Mouse (Mus musculus): ENCODE measurements around the gene Abracl. TPM values are rescaled to one million over a fixed set of nuclear protein-coding genes. Genes with fewer than 3 reads are reported as not detected.

Abracl gene
- polyA plus RNA-seq, 1 experiment from 2014 or later: 102 TPM

- 85% methylated on average over 1 of the region's 1 CpGs for WGBS
- Histone ChIP-seq H3K9me3 (ENCODE audit: low read length) (no peaks in the 10 kb centered on the region), H3K4me2 (replicated peaks; ENCODE audit: low read depth, low read length) (no peak overlapping the region), H3K4me1 (ENCODE audit: insufficient read depth, low read length) (no peaks in the 10 kb centered on the region), H3K36me3 (ENCODE audit: insufficient read depth, low read length) (peaks cover 9% of the 10 kb centered on the region; the same call in 1 of the 2 replicates), H3K4me3 (ENCODE audit: low read length) (no peak overlapping the region), H3K9ac (replicated peaks; ENCODE audit: low read length) (no peak overlapping the region), H3K27me3 (ENCODE audit: insufficient read depth, low read length) (no peaks in the 10 kb centered on the region), H3K27ac (ENCODE audit: low read length) (no peak overlapping the region)
- no peak for ATAC-seq (ENCODE audit: low FRiP score, low TSS enrichment)
Measured at GRCm38 (mm10) chr10:18006756-18007155, 16.3 kb downstream of the Abracl start.

DNA sequence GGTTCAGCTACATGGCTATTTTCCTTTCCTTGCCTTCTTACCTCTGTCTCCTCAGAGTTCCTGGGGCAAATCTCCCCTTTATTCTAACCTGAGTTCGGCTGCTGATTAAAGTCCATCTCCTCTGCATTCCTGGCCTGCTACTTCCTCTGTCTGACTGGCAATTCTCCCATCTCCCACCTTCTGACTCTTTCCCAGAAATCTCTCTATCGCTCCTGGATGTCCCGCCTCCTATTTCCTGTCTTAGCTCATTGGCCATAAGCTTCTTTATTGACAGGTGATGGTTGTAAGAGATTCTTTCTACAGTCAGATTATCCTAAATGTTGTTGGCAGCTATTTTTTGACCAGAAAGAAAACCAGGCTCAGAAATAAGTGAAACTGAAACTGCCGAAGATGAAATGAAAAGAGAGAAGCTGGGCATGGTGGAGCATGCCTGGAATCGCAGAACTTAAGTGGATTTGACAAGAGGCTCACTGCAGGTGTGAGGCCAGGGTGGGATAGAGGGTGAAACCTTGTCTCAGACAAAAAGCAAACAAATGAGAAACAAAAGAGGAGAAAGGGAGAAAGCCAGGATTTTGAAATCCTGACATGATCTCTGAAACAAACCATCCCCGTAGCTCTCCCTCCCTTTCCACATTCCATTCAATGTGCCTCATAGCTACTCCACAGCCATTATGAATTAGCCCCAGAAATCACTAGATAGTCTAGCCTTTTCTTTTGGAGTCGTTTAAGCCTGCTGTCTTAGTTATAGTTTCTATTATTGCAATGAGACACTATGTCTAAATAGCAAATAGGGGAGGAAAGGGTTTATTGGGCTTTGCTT lies 17.7 kb downstream of the Abracl start:
- no peak for ATAC-seq (ENCODE audit: low FRiP score, low TSS enrichment)
- Histone ChIP-seq H3K4me1 (ENCODE audit: insufficient read depth, low read length) (no peaks in the 10 kb centered on the region), H3K9ac (replicated peaks; ENCODE audit: low read length) (no peak overlapping the region), H3K4me3 (ENCODE audit: low read length) (no peak overlapping the region), H3K27me3 (ENCODE audit: insufficient read depth, low read length) (no peaks in the 10 kb centered on the region), H3K9me3 (ENCODE audit: low read length) (no peaks in the 10 kb centered on the region), H3K4me2 (replicated peaks; ENCODE audit: low read depth, low read length) (no peak overlapping the region), H3K36me3 (ENCODE audit: insufficient read depth, low read length) (peaks cover 2% of the 10 kb centered on the region; the same call in 1 of the 2 replicates), H3K27ac (ENCODE audit: low read length) (no peak overlapping the region)
- WGBS: 87% methylated on average over 7 of the region's 7 CpGs

DNA sequence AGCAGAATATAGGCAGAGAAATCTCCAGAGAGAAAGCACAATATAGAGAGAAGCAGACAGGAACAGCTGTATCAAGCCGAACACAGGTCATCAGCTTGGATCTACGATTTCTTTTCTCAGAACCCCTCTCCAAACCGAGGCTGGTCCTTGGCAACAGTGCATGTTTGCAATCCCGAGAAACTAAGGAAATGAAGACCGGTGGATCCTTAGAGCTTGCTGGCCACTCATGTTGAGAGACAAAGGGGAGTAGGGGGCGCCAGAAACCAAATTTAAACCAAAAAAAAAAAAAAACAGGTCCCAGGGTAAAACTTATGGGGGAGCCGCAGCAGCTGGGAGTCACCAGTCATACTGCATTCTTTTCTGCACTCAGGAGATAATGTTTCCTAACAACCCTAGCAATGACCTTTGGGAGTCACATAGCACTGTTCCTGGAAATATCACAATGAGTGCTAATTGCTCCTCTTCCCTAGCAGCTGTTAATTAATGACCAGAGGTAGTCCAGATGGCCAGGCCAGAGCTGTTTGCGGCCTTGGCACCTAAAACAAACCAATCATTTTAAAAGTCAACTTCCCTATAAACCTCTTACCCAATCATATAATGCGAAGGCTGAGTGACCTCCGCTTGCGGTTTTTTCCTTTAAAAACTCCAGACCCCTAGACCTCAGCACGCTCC lies 19.0 kb downstream of the Abracl start:
- Histone ChIP-seq H3K9me3 (ENCODE audit: low read length) (no peaks in the 10 kb centered on the region), H3K27ac (ENCODE audit: low read length) (no peak overlapping the region), H3K27me3 (ENCODE audit: insufficient read depth, low read length) (no peaks in the 10 kb centered on the region), H3K4me2 (replicated peaks; ENCODE audit: low read depth, low read length) (no peak overlapping the region), H3K4me3 (ENCODE audit: low read length) (no peak overlapping the region), H3K9ac (replicated peaks; ENCODE audit: low read length) (no peak overlapping the region), H3K4me1 (ENCODE audit: insufficient read depth, low read length) (no peaks in the 10 kb centered on the region), H3K36me3 (ENCODE audit: insufficient read depth, low read length) (no peaks in the 10 kb centered on the region)
- ATAC-seq (ENCODE audit: low FRiP score, low TSS enrichment): peak; percentile 42; the same call in 1 of the 2 replicates
- WGBS: 72% methylated on average over 12 of the region's 12 CpGs

DNA sequence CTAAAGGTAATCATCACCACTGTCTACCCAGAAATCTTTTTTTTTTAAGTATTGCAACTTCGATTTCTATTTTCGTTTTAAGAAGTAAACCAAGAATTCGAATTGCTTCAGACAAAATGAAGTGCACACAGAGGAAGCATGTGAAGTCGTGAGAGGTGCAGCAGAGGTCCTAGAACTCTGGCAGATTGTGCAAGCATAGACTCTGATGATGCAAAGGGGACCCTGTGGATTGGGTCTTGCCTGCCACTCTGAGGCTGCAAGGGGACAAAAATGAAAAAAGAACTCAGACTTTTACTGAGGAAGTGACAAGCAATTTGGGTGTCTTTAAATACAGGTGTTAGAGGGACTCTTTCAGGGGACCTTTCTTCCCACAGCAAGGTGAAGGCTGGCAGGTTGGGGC lies 32.5 kb downstream of the Abracl start:
- Histone ChIP-seq H3K4me2 (replicated peaks; ENCODE audit: low read depth, low read length) (no peak overlapping the region), H3K36me3 (ENCODE audit: insufficient read depth, low read length) (no peaks in the 10 kb centered on the region), H3K27me3 (ENCODE audit: insufficient read depth, low read length) (no peaks in the 10 kb centered on the region), H3K9me3 (ENCODE audit: low read length) (no peaks in the 10 kb centered on the region), H3K27ac (ENCODE audit: low read length) (no peak overlapping the region), H3K4me1 (ENCODE audit: insufficient read depth, low read length) (no peaks in the 10 kb centered on the region), H3K9ac (replicated peaks; ENCODE audit: low read length) (no peak overlapping the region), H3K4me3 (ENCODE audit: low read length) (no peak overlapping the region)
- WGBS: 83% methylated on average over 4 of the region's 4 CpGs
- ATAC-seq (ENCODE audit: low FRiP score, low TSS enrichment): no peak

GRCm38 (mm10) chr10:17989136-17989535 lies 34.0 kb downstream of the Abracl start:
- no peaks in the 10 kb centered on the region for H3K4me1 ChIP-seq (ENCODE audit: insufficient read depth, low read length)
- H3K4me3 ChIP-seq (ENCODE audit: low read length): no peak overlapping the region
- H3K27me3 ChIP-seq (ENCODE audit: insufficient read depth, low read length): no peaks in the 10 kb centered on the region
- no peak overlapping the region for H3K27ac ChIP-seq (ENCODE audit: low read length)
- 82% methylated on average over 6 of the region's 6 CpGs for WGBS
- no peak overlapping the region for H3K4me2 ChIP-seq (replicated peaks; ENCODE audit: low read depth, low read length)
- no peaks in the 10 kb centered on the region for H3K9me3 ChIP-seq (ENCODE audit: low read length)
- H3K36me3 ChIP-seq (ENCODE audit: insufficient read depth, low read length): no peaks in the 10 kb centered on the region
- H3K9ac ChIP-seq (replicated peaks; ENCODE audit: low read length): no peak overlapping the region
- no peak for ATAC-seq (ENCODE audit: low FRiP score, low TSS enrichment)

DNA sequence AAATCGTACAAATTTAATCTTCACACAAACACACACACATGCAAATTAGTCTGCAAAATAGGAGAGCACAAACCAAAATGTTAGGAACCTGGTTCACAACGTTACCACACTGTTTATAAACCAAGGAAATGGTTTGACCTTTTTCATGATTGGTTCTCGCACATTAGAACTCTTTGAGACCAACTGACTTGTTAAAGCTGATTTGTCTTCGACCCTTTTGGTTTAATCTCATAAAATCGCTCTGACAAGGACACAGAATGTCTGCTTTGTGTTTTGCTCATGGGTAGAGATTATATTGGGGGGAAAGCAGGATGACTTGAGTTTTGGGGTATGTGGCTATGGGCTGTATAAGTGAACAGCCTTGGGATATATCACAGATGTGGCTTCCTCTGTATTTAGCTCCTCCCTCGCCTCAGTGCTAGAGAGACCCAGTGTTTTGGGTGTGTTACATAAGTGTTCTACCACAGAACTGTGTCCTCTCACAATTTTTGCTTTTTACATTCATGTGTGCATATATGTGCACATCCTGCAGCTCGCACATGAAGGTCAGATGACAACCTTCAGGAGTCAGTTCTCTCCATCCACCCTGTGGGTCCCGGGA lies 35.2 kb downstream of the Abracl start:
- no peak overlapping the region for H3K27ac ChIP-seq (ENCODE audit: low read length)
- no peaks in the 10 kb centered on the region for H3K27me3 ChIP-seq (ENCODE audit: insufficient read depth, low read length)
- ATAC-seq (ENCODE audit: low FRiP score, low TSS enrichment): no peak
- H3K36me3 ChIP-seq (ENCODE audit: insufficient read depth, low read length): no peaks in the 10 kb centered on the region
- 85% methylated on average over 8 of the region's 8 CpGs for WGBS
- H3K4me1 ChIP-seq (ENCODE audit: insufficient read depth, low read length): no peaks in the 10 kb centered on the region
- no peak overlapping the region for H3K9ac ChIP-seq (replicated peaks; ENCODE audit: low read length)
- no peaks in the 10 kb centered on the region for H3K9me3 ChIP-seq (ENCODE audit: low read length)
- no peak overlapping the region for H3K4me3 ChIP-seq (ENCODE audit: low read length)
- no peak overlapping the region for H3K4me2 ChIP-seq (replicated peaks; ENCODE audit: low read depth, low read length)

GRCm38 (mm10) chr10:17983313-17983712 lies 39.8 kb downstream of the Abracl start:
- ATAC-seq (ENCODE audit: low FRiP score, low TSS enrichment): no peak
- 89% methylated on average over 2 of the region's 2 CpGs for WGBS

GRCm38 (mm10) chr10:17966090-17966489 lies 57.0 kb downstream of the Abracl start:
- ATAC-seq (ENCODE audit: low FRiP score, low TSS enrichment): no peak
- H3K9me3 ChIP-seq (ENCODE audit: low read length): no peaks in the 10 kb centered on the region
- no peaks in the 10 kb centered on the region for H3K4me1 ChIP-seq (ENCODE audit: insufficient read depth, low read length)
- no peak overlapping the region for H3K4me2 ChIP-seq (replicated peaks; ENCODE audit: low read depth, low read length)
- H3K27ac ChIP-seq (ENCODE audit: low read length): no peak overlapping the region
- no peak overlapping the region for H3K4me3 ChIP-seq (ENCODE audit: low read length)
- no peaks in the 10 kb centered on the region for H3K36me3 ChIP-seq (ENCODE audit: insufficient read depth, low read length)
- H3K27me3 ChIP-seq (ENCODE audit: insufficient read depth, low read length): no peaks in the 10 kb centered on the region
- no peak overlapping the region for H3K9ac ChIP-seq (replicated peaks; ENCODE audit: low read length)
- 62% methylated on average over 4 of the region's 4 CpGs for WGBS

More at GRCm38 (mm10) chr10:17983313-17983712, 39.8 kb downstream of the Abracl start:
- Histone ChIP-seq H3K9me3 (ENCODE audit: low read length) (no peaks in the 10 kb centered on the region), H3K4me3 (ENCODE audit: low read length) (no peak overlapping the region), H3K27me3 (ENCODE audit: insufficient read depth, low read length) (no peaks in the 10 kb centered on the region), H3K36me3 (ENCODE audit: insufficient read depth, low read length) (no peaks in the 10 kb centered on the region), H3K4me1 (ENCODE audit: insufficient read depth, low read length) (no peaks in the 10 kb centered on the region), H3K4me2 (replicated peaks; ENCODE audit: low read depth, low read length) (no peak overlapping the region), H3K27ac (ENCODE audit: low read length) (no peak overlapping the region), H3K9ac (replicated peaks; ENCODE audit: low read length) (no peak overlapping the region)
